Mouse (Mus musculus): ENCODE measurements around the gene Stxbp6.

DNA sequence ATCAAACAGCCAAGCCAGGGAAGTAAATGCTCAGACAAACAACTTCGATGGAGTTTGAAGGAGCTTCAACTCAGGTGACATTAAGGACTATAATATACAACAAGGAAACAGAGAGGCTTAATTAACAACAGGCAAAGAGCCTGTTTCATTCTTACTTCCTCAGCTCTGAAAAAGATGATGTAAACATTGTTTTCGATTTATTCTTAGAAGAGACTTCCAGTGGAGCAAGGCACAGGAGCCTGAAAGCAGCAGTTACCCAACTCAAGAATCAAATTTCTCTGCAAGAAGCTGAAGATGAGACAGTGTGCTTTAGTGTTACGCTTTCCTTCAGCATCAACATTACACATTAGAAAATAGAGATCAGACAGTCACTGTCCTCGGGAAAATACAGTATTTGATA lies 160.7 kb downstream of the Stxbp6 start:
- TF ChIP-seq POLR2A (IDR thresholded peaks at IDR 0.05; ENCODE audit: control insufficient read depth, extremely low read depth, insufficient read depth, low read length, poor library complexity) (no peak), CTCF (IDR thresholded peaks at IDR 0.05; ENCODE audit: borderline replicate concordance, control insufficient read depth, extremely low read depth, insufficient read depth, low read length, poor library complexity) (no peak)

Data from thymus, adult 2 months (tissue).